Mouse (Mus musculus) intestine, postnatal 0 days (tissue): Measurements from ENCODE around the gene Rpl6. TPM values are rescaled to one million over a fixed set of nuclear protein-coding genes. Genes with fewer than 3 reads are reported as not detected.
"Not testable (repeated sequence)": the region's sequence is repeated elsewhere in the genome, so short reads cannot be mapped to it uniquely, and the experiment has no call there.

Source experiments
- ATAC-seq: fragments of 200-750 bp; cut with Nextera tagmentation; 2 replicates; pipeline ENCODE4 v1.8.0; 2017; ENCODE audit warnings: mild to moderate bottlenecking, moderate TSS enrichment, moderate library complexity
- H3K27ac ChIP-seq: fragments of 300-500 bp; sonication (generic); 2 replicates; pipeline ENCODE4 v1.5.1; 2014; ENCODE audit warnings: mild to moderate bottlenecking, low read depth, low read length, moderate library complexity
- H3K27me3 ChIP-seq: fragments of 300-500 bp; sonication (generic); replicated peaks from 2 replicates; pipeline ENCODE4 v1.6.1; 2014; ENCODE audit warnings: low read length, mixed read lengths; ENCODE audit not compliant: control insufficient read depth, insufficient read depth
- H3K36me3 ChIP-seq: fragments of 300-500 bp; sonication (generic); 2 replicates; pipeline ENCODE4 v1.6.1; 2014; ENCODE audit warnings: mild to moderate bottlenecking, moderate library complexity; ENCODE audit not compliant: control insufficient read depth, insufficient read depth
- H3K4me1 ChIP-seq: fragments of 300-500 bp; sonication (generic); replicated peaks from 2 replicates; pipeline ENCODE4 v1.6.1; 2014; ENCODE audit warnings: antibody characterized with exemption, low read length, mixed read lengths; ENCODE audit not compliant: control insufficient read depth, insufficient read depth
- H3K4me2 ChIP-seq: fragments of 300-500 bp; sonication (generic); replicated peaks from 2 replicates; pipeline ENCODE4 v1.6.1; 2014; ENCODE audit warnings: low read depth, mild to moderate bottlenecking, moderate library complexity
- H3K4me3 ChIP-seq: fragments of 300-500 bp; sonication (generic); 2 replicates; pipeline ENCODE4 v1.5.1; 2014; ENCODE audit warnings: low read depth, low read length
- H3K9ac ChIP-seq: fragments of 300-500 bp; sonication (generic); 2 replicates; pipeline ENCODE4 v1.6.1; 2014; ENCODE audit warnings: mild to moderate bottlenecking, low read depth, low read length
- H3K9me3 ChIP-seq: fragments of 300-500 bp; sonication (generic); 2 replicates; pipeline ENCODE4 v1.6.1; 2016; ENCODE audit warnings: mixed run types; ENCODE audit not compliant: control insufficient read depth
- CTCF ChIP-seq: sonication (generic); IDR thresholded peaks from 2 replicates; pipeline ENCODE4 v1.5.1; 2016; ENCODE audit warnings: low read depth, mild to moderate bottlenecking, control low read depth, antibody characterized with exemption, moderate library complexity
- WGBS: fragments of 180-500 bp; shearing (Covaris S2); extraction: QIAGEN DNeasy Blood & Tissue Kit; methylation state at CpG from one replicate; pipeline ENCODE4 v1.1.7; 2014; 5-methylcytosine and 5-hydroxymethylcytosine counted together
- polyA plus RNA-seq: library from polyadenylated mRNA; unstranded; fragments of >200 nt; fragmentation: Nextera tagmentation; extraction: Ambion mirVana; gene quantifications from 2 replicates; pipeline ENCODE4 v1.2.1, GENCODE M21; 2015

Rpl6 gene
- polyA plus RNA-seq, 1 experiment from 2014 or later: 359 TPM

DNA sequence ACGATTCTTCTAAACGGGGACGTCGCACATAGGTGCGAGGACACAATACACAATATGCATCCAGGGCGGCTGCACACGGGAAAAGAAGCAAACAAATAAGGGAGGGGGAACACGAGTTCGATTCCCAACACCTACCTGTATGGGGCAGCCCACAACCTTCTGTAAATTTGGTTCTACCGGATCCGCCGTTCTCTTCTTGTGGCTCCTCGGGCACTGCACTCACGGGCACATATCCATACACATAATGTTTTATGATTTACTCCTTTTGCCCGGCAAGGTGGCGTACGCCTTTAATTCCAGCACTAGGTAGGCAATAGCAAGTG lies 12.7 kb upstream of the Rpl6 start:
- Histone ChIP-seq H3K4me3 (peak overlapping the region; percentile 95), H3K4me2 (peak overlapping the region; percentile 82), H3K4me1 (0 out of 2 replicates have a peak, but pooled peaks cover 4% of the 10 kb centered on the region), H3K27me3 (no peaks in the 10 kb centered on the region), H3K36me3 (no peaks in the 10 kb centered on the region), H3K27ac (peak overlapping the region; percentile 93), H3K9ac (peak overlapping the region; percentile 98), H3K9me3 (no peaks in the 10 kb centered on the region)
- ATAC-seq: no peak; the same call in 1 of the 2 replicates
- WGBS: 9% methylated on average over 17 of the region's 17 CpGs
- TF ChIP-seq CTCF: no peak

DNA sequence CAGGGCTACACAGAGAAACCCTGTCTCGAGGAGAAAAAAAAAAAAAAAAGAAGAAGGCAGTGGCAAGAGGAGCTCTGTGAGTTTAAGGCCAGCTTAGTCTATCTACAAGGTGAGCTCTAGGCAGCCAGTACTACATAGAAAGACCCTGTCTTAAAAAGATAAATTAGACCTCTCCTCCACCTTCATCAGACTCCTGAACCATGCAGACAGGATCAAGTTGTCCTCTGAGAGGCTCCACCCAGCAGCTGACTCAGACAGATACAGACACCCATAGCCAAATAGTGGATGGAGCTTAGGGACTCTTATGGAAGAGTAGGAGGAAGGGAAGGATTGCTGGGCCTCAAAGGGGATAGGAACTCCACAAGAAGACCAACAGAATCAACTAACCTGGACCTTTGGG lies 10.1 kb upstream of the Rpl6 start:
- no peak overlapping the region for H3K9ac ChIP-seq
- WGBS: 30% methylated on average over 1 of the region's 1 CpGs
- no peaks in the 10 kb centered on the region for H3K9me3 ChIP-seq
- 0 out of 2 replicates have a peak, but pooled peaks cover 4% of the 10 kb centered on the region for H3K4me1 ChIP-seq
- no peak overlapping the region for H3K27ac ChIP-seq
- no peak overlapping the region for H3K4me3 ChIP-seq
- no peak overlapping the region for H3K4me2 ChIP-seq
- no peaks in the 10 kb centered on the region for H3K27me3 ChIP-seq
- H3K36me3 ChIP-seq: no peaks in the 10 kb centered on the region
- no peak for TF ChIP-seq CTCF
- no peak for ATAC-seq

DNA sequence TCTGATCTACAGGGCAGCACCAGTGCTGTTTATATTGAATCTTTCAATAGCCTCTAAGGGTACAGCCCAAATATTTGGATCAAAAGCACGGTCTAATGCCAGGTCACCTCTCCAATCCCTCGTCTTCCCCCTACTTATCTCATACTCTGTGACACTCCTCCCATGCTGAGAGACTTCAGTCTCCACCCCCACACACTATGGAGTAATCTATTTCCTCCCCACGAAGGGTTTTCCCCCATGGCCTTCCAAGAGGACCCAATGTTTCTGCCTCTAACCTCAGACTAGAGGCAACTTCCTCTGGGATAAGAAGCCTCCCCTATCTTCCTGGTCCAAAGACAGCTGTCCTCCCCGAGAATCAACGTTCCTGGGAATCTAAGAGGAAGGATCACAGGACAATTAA lies 7.5 kb upstream of the Rpl6 start:
- ATAC-seq: no peak
- no peaks in the 10 kb centered on the region for H3K27me3 ChIP-seq
- H3K36me3 ChIP-seq: no peaks in the 10 kb centered on the region
- no peak overlapping the region for H3K9ac ChIP-seq
- H3K4me3 ChIP-seq: no peak overlapping the region
- no peak for TF ChIP-seq CTCF
- H3K4me1 ChIP-seq: no peaks in the 10 kb centered on the region
- H3K27ac ChIP-seq: no peak overlapping the region
- no peak overlapping the region for H3K4me2 ChIP-seq
- H3K9me3 ChIP-seq: no peaks in the 10 kb centered on the region
- 39% methylated on average over 5 of the region's 5 CpGs for WGBS

DNA sequence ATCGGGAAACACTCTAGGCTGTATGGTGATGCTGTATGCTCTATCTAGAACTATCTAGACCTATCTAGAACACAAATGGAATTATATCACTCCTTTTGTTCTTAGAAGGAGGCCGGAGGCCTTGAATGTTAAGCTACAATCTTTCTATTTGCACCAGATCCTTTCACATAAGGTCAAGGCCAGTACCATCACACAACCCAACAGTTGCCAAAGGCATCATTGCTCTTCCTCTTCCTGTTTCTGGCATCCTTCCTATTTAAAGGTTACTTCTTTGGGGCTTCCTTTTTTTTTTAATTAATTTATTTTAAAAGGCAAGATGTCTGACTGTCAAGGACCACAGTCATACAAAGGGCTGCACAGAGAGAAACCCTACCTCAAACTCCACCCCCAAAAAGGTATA lies 6.9 kb upstream of the Rpl6 start:
- ATAC-seq: no peak
- H3K4me1 ChIP-seq: no peaks in the 10 kb centered on the region
- 81% methylated on average over 2 of the region's 2 CpGs for WGBS
- H3K9me3 ChIP-seq: no peaks in the 10 kb centered on the region
- no peak overlapping the region for H3K4me2 ChIP-seq
- H3K36me3 ChIP-seq: no peaks in the 10 kb centered on the region
- TF ChIP-seq CTCF: no peak
- no peaks in the 10 kb centered on the region for H3K27me3 ChIP-seq
- H3K27ac ChIP-seq: no peak overlapping the region
- no peak overlapping the region for H3K4me3 ChIP-seq
- no peak overlapping the region for H3K9ac ChIP-seq

DNA sequence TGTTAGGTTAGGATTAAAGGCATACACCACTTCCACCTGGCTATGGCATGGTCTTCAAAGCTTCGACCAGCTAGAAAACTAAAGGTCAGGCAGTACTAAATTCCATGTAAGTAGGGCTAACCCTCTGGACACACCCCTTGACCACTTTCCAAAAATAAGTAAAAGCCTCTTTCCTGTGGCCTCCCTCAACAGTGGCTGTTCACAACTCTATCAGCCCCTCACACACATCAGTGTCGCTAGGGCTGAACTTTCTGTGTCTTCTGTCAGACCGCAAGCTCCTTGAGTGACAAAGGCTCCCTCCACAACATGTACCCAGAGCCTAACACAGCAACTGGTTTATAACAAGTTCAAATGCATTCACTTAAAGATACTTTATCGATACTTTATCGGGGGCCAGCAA lies 5.9 kb upstream of the Rpl6 start:
- TF ChIP-seq CTCF: no peak
- H3K9ac ChIP-seq: no peak overlapping the region
- no peaks in the 10 kb centered on the region for H3K4me1 ChIP-seq
- H3K4me2 ChIP-seq: no peak overlapping the region
- no peak overlapping the region for H3K4me3 ChIP-seq
- WGBS: 80% methylated on average over 5 of the region's 5 CpGs
- H3K9me3 ChIP-seq: no peaks in the 10 kb centered on the region
- no peaks in the 10 kb centered on the region for H3K36me3 ChIP-seq
- no peak overlapping the region for H3K27ac ChIP-seq
- ATAC-seq: no peak
- H3K27me3 ChIP-seq: no peaks in the 10 kb centered on the region

GRCm38 (mm10) chr5:121201739-121202138 lies 2.5 kb upstream of the Rpl6 start:
- Histone ChIP-seq H3K4me1 (no peaks in the 10 kb centered on the region), H3K36me3 (peaks cover 13% of the 10 kb centered on the region; the same call in 1 of the 2 replicates), H3K27me3 (no peaks in the 10 kb centered on the region), H3K9me3 (no peaks in the 10 kb centered on the region), H3K27ac (no peak overlapping the region), H3K4me3 (no peak overlapping the region), H3K9ac (no peak overlapping the region), H3K4me2 (no peak overlapping the region)
- TF ChIP-seq CTCF: peak; percentile 73
- WGBS: 39% methylated on average over 3 of the region's 3 CpGs
- ATAC-seq: no peak

GRCm38 (mm10) chr5:121202467-121202866 lies 1.8 kb upstream of the Rpl6 start:
- Histone ChIP-seq H3K9ac (no peak overlapping the region), H3K4me3 (no peak overlapping the region), H3K27me3 (no peaks in the 10 kb centered on the region), H3K27ac (no peak overlapping the region), H3K4me1 (no peaks in the 10 kb centered on the region), H3K4me2 (no peak overlapping the region), H3K36me3 (peaks cover 19% of the 10 kb centered on the region), H3K9me3 (no peaks in the 10 kb centered on the region)
- no peak for ATAC-seq
- TF ChIP-seq CTCF: peak; percentile 26; the same call in 1 of the 2 replicates
- WGBS: 81% methylated on average over 1 of the region's 1 CpGs

- Histone ChIP-seq H3K4me3 (peak overlapping the region; percentile 80), H3K9ac (peak overlapping the region; percentile 7), H3K4me2 (peak overlapping the region; percentile 75), H3K27ac (peak overlapping the region; percentile 15; the same call in 1 of the 2 replicates), H3K36me3 (peaks cover 48% of the 10 kb centered on the region)
- ATAC-seq, H3K4me1 ChIP-seq, H3K27me3 ChIP-seq, H3K9me3 ChIP-seq: not testable (repeated sequence)
- 51% methylated on average over 8 of the region's 10 CpGs for WGBS
These were observed 1.4 kb downstream of the Rpl6 start for GRCm38 (mm10) chr5:121205537-121206130.
